Mouse (Mus musculus) erythroblast, embryonic 14.5 days (primary cell): Measurements from ENCODE around the gene Prcd.

ENCODE experiments used
- GATA1 ChIP-seq: IDR thresholded peaks from 2 replicates; pipeline ENCODE4 v1.6.1; 2012; ENCODE audit warnings: low read length, inconsistent platforms, mixed read lengths
- TAL1 ChIP-seq: IDR thresholded peaks from 3 replicates; pipeline ENCODE4 v1.6.1; 2012; ENCODE audit warnings: low read length, inconsistent platforms, mixed read lengths

DNA sequence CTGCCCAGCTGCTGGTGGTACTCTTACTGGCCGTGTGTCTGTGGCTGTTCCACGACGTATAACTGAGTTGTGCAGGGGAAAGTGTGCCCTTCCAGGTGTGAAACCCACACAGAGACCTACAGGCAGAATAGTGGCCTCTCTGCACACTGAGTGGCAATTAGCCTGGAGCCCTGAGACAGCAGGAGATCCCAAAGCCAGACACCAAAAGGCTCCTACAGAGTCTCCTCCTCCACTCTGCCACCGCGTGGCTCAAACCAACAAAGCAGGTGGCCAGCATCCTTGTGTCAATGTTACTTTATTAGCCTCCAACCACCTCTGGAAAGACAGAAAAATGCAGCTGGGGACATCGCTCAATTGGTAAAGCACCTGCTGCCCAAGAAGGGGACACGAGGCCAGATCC lies 15.5 kb downstream of the Prcd start:
- TF ChIP-seq TAL1 (no peak), GATA1 (no peak)
